Mouse (Mus musculus) megakaryocyte-erythroid progenitor cell, adult 5 weeks (primary cell): ENCODE data around the gene Synj1. TPM values are rescaled to one million over a fixed set of nuclear protein-coding genes. Genes with fewer than 3 reads are reported as not detected.

Experiments
- polyA plus RNA-seq: library from polyadenylated mRNA; stranded (reverse); fragments of >175 nt; gene quantifications from 2 replicates; pipeline ENCODE4 v1.2.3, GENCODE M21; 2012

Synj1 gene
- 42.2 and 42.8 TPM in 2 replicates for polyA plus RNA-seq

GRCm38 (mm10) chr16:91011021-91011683 lies at the start of gene Synj1:
Synj1 (minus strand) TSS chr16:91011308.

GRCm38 (mm10) chr16:91044270-91045182 lies 33.4 kb upstream of the Synj1 start, which contains the start of gene Paxbp1:
Paxbp1 (minus strand) TSS chr16:91044543.

GRCm38 (mm10) chr16:90934687-90935328 lies 76.3 kb downstream of the Synj1 start, which contains the start of gene Cfap298:
Cfap298 (minus strand) TSS chr16:90935114.

Other genes with a start within 250 kb of the Synj1 start
- gene Urb1, start 200.9 kb downstream of the Synj1 start, polyA plus RNA-seq = 5.3 and 7.7 TPM in 2 replicates
- 0.03 TPM in 1 of 2 replicates, not detected in the other for gene Eva1c, start 184.6 kb downstream of the Synj1 start, polyA plus RNA-seq
- gene Cfap298, start 76.2 kb downstream of the Synj1 start, polyA plus RNA-seq = 47.0 and 55.7 TPM in 2 replicates
- gene Paxbp1, start 33.2 kb upstream of the Synj1 start, polyA plus RNA-seq = 38.9 and 65.1 TPM in 2 replicates
- gene 4932438H23Rik, start 83.8 kb upstream of the Synj1 start, polyA plus RNA-seq = 0.10 TPM in 1 of 2 replicates, not detected in the other
- 0.02 TPM in 1 of 2 replicates, not detected in the other for gene Olig2, start 214.1 kb upstream of the Synj1 start, polyA plus RNA-seq